Mouse (Mus musculus) limb, embryonic 13.5 days (tissue): Measurements from ENCODE around the gene Celf2. TPM values are rescaled to one million over a fixed set of nuclear protein-coding genes. Genes with fewer than 3 reads are reported as not detected.
"Not testable (repeated sequence)": the region's sequence is repeated elsewhere in the genome, so short reads cannot be mapped to it uniquely, and the experiment has no call there.

Experiments used
- ATAC-seq: fragments of 200-750 bp; cut with Nextera tagmentation; 2 replicates; pipeline ENCODE4 v1.8.0; 2017; ENCODE audit warnings: low read depth, moderate number of reproducible peaks, moderate TSS enrichment; ENCODE audit not compliant: low FRiP score
- H3K27ac ChIP-seq: fragments of 300-500 bp; sonication (generic); 2 replicates; pipeline ENCODE4 v1.5.1; 2015; ENCODE audit warnings: inconsistent platforms, mild to moderate bottlenecking, moderate library complexity
- H3K27me3 ChIP-seq: fragments of 300-500 bp; sonication (generic); 2 replicates; pipeline ENCODE4 v1.6.1; 2015; ENCODE audit warnings: mild to moderate bottlenecking, inconsistent platforms
- H3K36me3 ChIP-seq: fragments of 300-500 bp; sonication (generic); 2 replicates; pipeline ENCODE4 v1.6.1; 2015; ENCODE audit warnings: inconsistent platforms, mild to moderate bottlenecking, moderate library complexity
- H3K4me1 ChIP-seq: fragments of 300-500 bp; sonication (generic); 2 replicates; pipeline ENCODE4 v1.6.1; 2015; ENCODE audit warnings: inconsistent platforms
- H3K4me2 ChIP-seq: fragments of 300-500 bp; sonication (generic); replicated peaks from 2 replicates; pipeline ENCODE4 v1.6.1; 2015; ENCODE audit warnings: inconsistent platforms, mild to moderate bottlenecking, moderate library complexity
- H3K4me3 ChIP-seq: fragments of 300-500 bp; sonication (generic); 2 replicates; pipeline ENCODE4 v1.5.1; 2015; ENCODE audit warnings: moderate library complexity, mild to moderate bottlenecking, inconsistent platforms
- H3K9ac ChIP-seq: fragments of 300-500 bp; sonication (generic); 2 replicates; pipeline ENCODE4 v1.6.1; 2015; ENCODE audit warnings: mild to moderate bottlenecking, inconsistent platforms
- H3K9me3 ChIP-seq: fragments of 300-500 bp; sonication (generic); 2 replicates; pipeline ENCODE4 v1.6.1; 2016; ENCODE audit warnings: inconsistent platforms
- WGBS: fragments of 180-500 bp; shearing (Covaris S2); methylation state at CpG from one replicate; pipeline ENCODE4 v1.1.7; 2015; 5-methylcytosine and 5-hydroxymethylcytosine counted together
- polyA plus RNA-seq: library from polyadenylated mRNA; unstranded; fragments of >200 nt; fragmentation: Nextera tagmentation; extraction: Ambion mirVana; gene quantifications from 2 replicates; pipeline ENCODE4 v1.2.1, GENCODE M21; 2015

Gene Celf2
- 60.0 and 68.8 TPM in 2 replicates for polyA plus RNA-seq

GRCm38 (mm10) chr2:7509463-7509862 is at the start of gene Celf2:
TSS of gene Celf2 (minus strand) at chr2:7509563.
- H3K9me3 ChIP-seq, H3K4me2 ChIP-seq, H3K4me3 ChIP-seq, H3K9ac ChIP-seq, ATAC-seq, H3K27me3 ChIP-seq, H3K36me3 ChIP-seq, H3K27ac ChIP-seq, H3K4me1 ChIP-seq: not testable (repeated sequence)
- WGBS: 90% methylated on average over 9 of the region's 9 CpGs

- no peaks in the 10 kb centered on the region for H3K36me3 ChIP-seq
- H3K9me3 ChIP-seq: no peaks in the 10 kb centered on the region
- no peak for ATAC-seq
These were observed 46.0 kb upstream of the Celf2 start for GRCm38 (mm10) chr2:7555144-7555892.

GRCm38 (mm10) chr2:7554601-7555000 is 45.2 kb upstream of the Celf2 start:
- Histone ChIP-seq H3K4me3 (no peak overlapping the region), H3K27ac (no peak overlapping the region), H3K9me3 (no peaks in the 10 kb centered on the region), H3K4me2 (no peak overlapping the region), H3K36me3 (no peaks in the 10 kb centered on the region), H3K4me1 (no peaks in the 10 kb centered on the region), H3K27me3 (no peaks in the 10 kb centered on the region), H3K9ac (no peak overlapping the region)
- ATAC-seq: no peak
- WGBS: 57% methylated on average over 1 of the region's 1 CpGs

More at GRCm38 (mm10) chr2:7555144-7555892, 46.0 kb upstream of the Celf2 start:
- Histone ChIP-seq H3K4me2 (no peak overlapping the region), H3K4me3 (no peak overlapping the region), H3K4me1 (no peaks in the 10 kb centered on the region), H3K27ac (no peak overlapping the region), H3K9ac (no peak overlapping the region), H3K27me3 (no peaks in the 10 kb centered on the region)
- WGBS: 81% methylated on average over 4 of the region's 4 CpGs

- no peaks in the 10 kb centered on the region for H3K27me3 ChIP-seq
- no peak for ATAC-seq
- WGBS: 71% methylated on average over 3 of the region's 3 CpGs
- no peak overlapping the region for H3K4me2 ChIP-seq
- H3K4me1 ChIP-seq: no peaks in the 10 kb centered on the region
- H3K9ac ChIP-seq: no peak overlapping the region
- no peak overlapping the region for H3K4me3 ChIP-seq
- H3K36me3 ChIP-seq: no peaks in the 10 kb centered on the region
- no peaks in the 10 kb centered on the region for H3K9me3 ChIP-seq
- H3K27ac ChIP-seq: no peak overlapping the region
These were observed 43.5 kb upstream of the Celf2 start for GRCm38 (mm10) chr2:7552887-7553286.

GRCm38 (mm10) chr2:7548886-7549285 is 39.5 kb upstream of the Celf2 start:
- Histone ChIP-seq H3K4me3 (no peak overlapping the region), H3K4me2 (no peak overlapping the region), H3K9me3 (no peaks in the 10 kb centered on the region), H3K27ac (no peak overlapping the region), H3K9ac (no peak overlapping the region), H3K27me3 (no peaks in the 10 kb centered on the region), H3K36me3 (no peaks in the 10 kb centered on the region), H3K4me1 (no peaks in the 10 kb centered on the region)
- 77% methylated on average over 4 of the region's 4 CpGs for WGBS
- ATAC-seq: no peak

- no peaks in the 10 kb centered on the region for H3K36me3 ChIP-seq
- peaks cover 11% of the 10 kb centered on the region; the same call in 1 of the 2 replicates for H3K4me1 ChIP-seq
- H3K27me3 ChIP-seq: no peaks in the 10 kb centered on the region
- no peak overlapping the region for H3K4me2 ChIP-seq
- 82% methylated on average over 5 of the region's 5 CpGs for WGBS
- no peak for ATAC-seq
- no peak overlapping the region for H3K4me3 ChIP-seq
- H3K9me3 ChIP-seq: no peaks in the 10 kb centered on the region
- H3K9ac ChIP-seq: no peak overlapping the region
- no peak overlapping the region for H3K27ac ChIP-seq
These were observed 25.3 kb upstream of the Celf2 start for GRCm38 (mm10) chr2:7534615-7535204.

GRCm38 (mm10) chr2:7534195-7534594 is 24.8 kb upstream of the Celf2 start:
- 78% methylated on average over 2 of the region's 2 CpGs for WGBS
- H3K27me3 ChIP-seq: no peaks in the 10 kb centered on the region
- H3K4me1 ChIP-seq: peaks cover 11% of the 10 kb centered on the region; the same call in 1 of the 2 replicates
- no peak overlapping the region for H3K27ac ChIP-seq
- no peaks in the 10 kb centered on the region for H3K9me3 ChIP-seq
- no peak overlapping the region for H3K9ac ChIP-seq
- no peak overlapping the region for H3K4me2 ChIP-seq
- no peaks in the 10 kb centered on the region for H3K36me3 ChIP-seq
- ATAC-seq: no peak
- no peak overlapping the region for H3K4me3 ChIP-seq

- Histone ChIP-seq H3K9ac (no peak overlapping the region), H3K27ac (no peak overlapping the region), H3K36me3 (no peaks in the 10 kb centered on the region), H3K4me3 (no peak overlapping the region), H3K27me3 (no peaks in the 10 kb centered on the region), H3K4me1 (peaks cover 11% of the 10 kb centered on the region; the same call in 1 of the 2 replicates), H3K4me2 (no peak overlapping the region), H3K9me3 (no peaks in the 10 kb centered on the region)
- WGBS: 40% methylated on average over 6 of the region's 6 CpGs
- no peak for ATAC-seq
These were observed 22.0 kb upstream of the Celf2 start for GRCm38 (mm10) chr2:7531185-7531960.

- no peak overlapping the region for H3K9ac ChIP-seq
- H3K4me2 ChIP-seq: no peak overlapping the region
- ATAC-seq: no peak
- H3K9me3 ChIP-seq: no peaks in the 10 kb centered on the region
- no peaks in the 10 kb centered on the region for H3K36me3 ChIP-seq
- H3K4me3 ChIP-seq: no peak overlapping the region
- 52% methylated on average over 8 of the region's 8 CpGs for WGBS
- no peak overlapping the region for H3K27ac ChIP-seq
- H3K4me1 ChIP-seq: peaks cover 11% of the 10 kb centered on the region; the same call in 1 of the 2 replicates
- H3K27me3 ChIP-seq: no peaks in the 10 kb centered on the region
These were observed 21.3 kb upstream of the Celf2 start for GRCm38 (mm10) chr2:7530461-7531184.

- no peak for ATAC-seq
- 62% methylated on average over 5 of the region's 5 CpGs for WGBS
These were observed 20.3 kb upstream of the Celf2 start for GRCm38 (mm10) chr2:7529637-7530036.

GRCm38 (mm10) chr2:7526696-7527095 is 17.3 kb upstream of the Celf2 start:
- 72% methylated on average over 6 of the region's 6 CpGs for WGBS
- Histone ChIP-seq H3K27ac (no peak overlapping the region), H3K4me1 (peaks cover 11% of the 10 kb centered on the region; the same call in 1 of the 2 replicates), H3K27me3 (no peaks in the 10 kb centered on the region), H3K9me3 (no peaks in the 10 kb centered on the region), H3K36me3 (no peaks in the 10 kb centered on the region), H3K9ac (no peak overlapping the region), H3K4me3 (no peak overlapping the region), H3K4me2 (no peak overlapping the region)
- ATAC-seq: no peak

More at GRCm38 (mm10) chr2:7529637-7530036, 20.3 kb upstream of the Celf2 start:
- H3K4me3 ChIP-seq: no peak overlapping the region
- H3K9ac ChIP-seq: no peak overlapping the region
- no peaks in the 10 kb centered on the region for H3K27me3 ChIP-seq
- H3K36me3 ChIP-seq: no peaks in the 10 kb centered on the region
- H3K27ac ChIP-seq: no peak overlapping the region
- H3K4me2 ChIP-seq: no peak overlapping the region
- no peaks in the 10 kb centered on the region for H3K9me3 ChIP-seq
- peaks cover 11% of the 10 kb centered on the region; the same call in 1 of the 2 replicates for H3K4me1 ChIP-seq
